Mouse (Mus musculus) T-helper 17 cell (primary cell): ENCODE measurements around the gene Krtap28-13.

Experiments
- in situ Hi-C, 2 experiments: fragments of 300-600 bp; cut with MboI, MseI; formaldehyde crosslinking; loops; 1 replicate in 1 of 2; 2 replicates in 1 of 2; pipeline ENCODE4 v1.15.1; 2025; ENCODE audit warnings: high pct_unique_total_duplicates in 2 of 2

Krtap28-13 gene

DNA sequence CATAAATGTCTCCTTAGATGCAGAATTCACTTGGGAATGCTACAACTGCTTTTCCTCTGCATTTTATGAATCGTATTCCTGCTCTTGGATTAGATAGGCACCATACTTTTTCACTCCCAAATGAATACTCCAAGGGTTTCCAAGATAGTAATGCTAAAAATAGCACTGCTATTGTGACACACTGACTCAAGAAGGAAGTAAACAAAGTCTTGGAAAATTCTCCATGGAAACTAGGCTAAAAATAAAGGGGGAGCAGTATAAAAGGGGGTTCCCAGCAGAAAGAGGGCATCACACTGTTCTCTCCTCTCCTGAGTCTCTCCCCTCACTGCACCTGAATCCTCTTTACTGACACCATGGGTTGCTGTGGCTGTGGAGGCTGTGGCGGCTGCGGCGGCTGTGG lies at the start of gene Krtap28-13:
TSS of gene Krtap28-13 (plus strand) at position 288 of the 400 bp plus-strand sequence.
- in situ Hi-C loops, result loop anchor here (5.0 to 25.0 kb wide), 3 partner anchors 117 to 652 kb away; no protein-coding TSS in a partner anchor

GRCm38 (mm10) chr1:83014477-83014876 lies 46.3 kb upstream of the Krtap28-13 start:
- in situ Hi-C loops, result no loop called here

DNA sequence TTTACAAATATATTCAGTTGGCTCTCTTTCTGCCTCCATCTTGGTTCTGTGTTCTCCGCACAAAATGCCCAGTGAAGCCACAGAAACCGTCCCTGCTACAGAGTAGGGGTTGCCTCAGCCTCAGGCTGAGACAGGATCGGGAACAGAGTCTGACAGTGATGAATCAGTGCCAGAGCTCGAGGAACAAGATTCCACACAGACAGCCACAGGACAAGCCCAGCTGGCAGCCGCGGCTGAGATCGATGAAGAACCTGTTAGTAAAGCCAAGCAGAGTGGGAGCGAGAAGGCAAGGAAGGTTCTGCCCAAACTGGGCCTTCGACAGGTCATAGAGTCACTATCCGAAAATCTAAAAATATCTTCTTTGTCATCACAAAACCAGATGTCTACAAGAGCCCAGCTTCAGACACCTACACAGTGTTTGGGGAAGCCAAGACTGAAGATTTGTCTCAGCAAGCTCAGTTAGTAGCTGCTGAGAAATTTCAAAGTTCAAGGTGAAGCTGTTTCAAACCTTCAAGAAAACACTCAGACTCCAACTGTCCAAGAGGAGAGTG lies 45.3 kb upstream of the Krtap28-13 start:
- in situ Hi-C loops, result no loop called here

- in situ Hi-C loops, result no loop called here
Observed at GRCm38 (mm10) chr1:83016556-83016955, 44.2 kb upstream of the Krtap28-13 start.

DNA sequence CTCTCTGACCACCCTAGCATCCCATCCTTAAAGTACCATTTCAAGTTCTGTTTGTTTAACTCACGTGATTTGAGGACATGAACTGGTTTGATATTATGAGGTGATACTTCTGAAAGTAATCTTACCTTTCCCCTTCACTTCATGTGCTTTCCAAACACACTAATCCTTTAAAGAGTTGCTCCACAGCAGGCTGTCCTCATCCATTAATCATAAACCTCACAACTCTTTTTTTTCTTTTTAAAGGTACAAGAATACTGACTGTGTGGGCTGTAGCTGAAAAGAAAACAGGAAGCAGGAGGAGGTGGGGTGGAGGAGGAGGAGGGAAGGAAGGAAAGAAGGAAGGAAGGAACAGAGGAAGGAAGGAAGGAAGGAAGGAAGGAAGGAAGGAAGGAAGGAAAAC lies 28.8 kb upstream of the Krtap28-13 start:
- in situ Hi-C loops, result loop anchor here in 1 of 2 experiments (10.0 kb wide), 1 partner anchor 1947 kb away; no protein-coding TSS in a partner anchor

DNA sequence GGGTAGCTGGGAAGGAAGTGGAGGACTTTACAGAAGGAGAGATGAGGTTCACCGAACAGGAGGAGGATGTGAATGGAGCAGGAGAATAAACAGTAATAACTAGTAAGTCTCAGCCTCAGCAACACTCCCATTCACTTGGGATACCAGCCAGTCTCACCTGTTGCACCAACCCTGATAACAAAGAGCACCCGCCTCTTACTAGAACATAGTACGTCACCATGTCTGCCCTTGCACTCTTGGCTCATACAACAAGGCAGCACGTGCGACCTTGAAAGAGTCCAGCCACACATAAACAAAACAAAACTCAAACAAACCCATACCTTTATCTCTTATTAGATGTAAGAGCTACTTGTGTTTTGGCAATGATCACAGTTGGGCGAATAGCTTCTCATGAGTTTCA lies 28.2 kb upstream of the Krtap28-13 start:
- in situ Hi-C loops, result loop anchor here in 1 of 2 experiments (10.0 kb wide), 1 partner anchor 1948 kb away; no protein-coding TSS in a partner anchor

GRCm38 (mm10) chr1:83034509-83034908 lies 26.2 kb upstream of the Krtap28-13 start:
- in situ Hi-C loops, result loop anchor here in 1 of 2 experiments (10.0 kb wide), 1 partner anchor 1950 kb away; no protein-coding TSS in a partner anchor

DNA sequence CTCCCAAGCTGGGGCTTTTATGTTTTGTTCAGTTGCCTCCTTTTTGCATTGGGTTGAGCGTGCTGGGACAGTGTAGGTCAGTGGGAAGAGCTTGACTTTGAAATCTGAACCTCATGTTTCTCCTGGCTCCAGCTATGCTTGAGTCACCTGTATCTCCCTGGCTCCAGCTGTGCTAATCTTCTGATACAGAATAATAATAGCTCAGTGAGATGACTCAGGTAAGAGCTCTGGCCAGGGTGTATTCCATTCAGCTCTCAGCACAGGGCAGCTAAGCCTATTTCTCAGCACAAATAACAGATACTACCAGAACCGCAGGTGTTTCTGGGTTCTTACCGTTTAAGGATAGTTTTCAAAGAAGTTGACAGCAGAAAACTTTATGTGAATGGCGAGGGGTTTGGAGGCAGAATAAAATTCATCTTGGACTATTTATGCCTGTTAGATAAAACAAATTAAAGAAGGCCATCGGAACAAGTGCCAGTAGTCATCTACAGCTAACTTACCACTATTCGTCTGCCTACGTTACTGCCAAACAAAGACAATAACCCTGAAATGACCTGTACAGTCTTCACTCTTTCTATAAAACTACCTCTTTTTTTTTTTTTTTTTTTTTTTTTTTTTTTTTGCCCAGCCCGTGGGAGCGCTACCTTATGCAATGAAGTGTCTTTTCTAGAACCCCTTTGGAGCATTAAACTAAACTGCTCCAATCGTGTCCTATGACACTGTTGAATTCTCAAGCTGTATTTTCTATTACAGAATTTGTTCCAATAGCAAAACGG lies 23.6 kb upstream of the Krtap28-13 start:
- in situ Hi-C loops, result loop anchor here in 1 of 2 experiments (10.0 kb wide), 1 partner anchor 1952 kb away; no protein-coding TSS in a partner anchor

DNA sequence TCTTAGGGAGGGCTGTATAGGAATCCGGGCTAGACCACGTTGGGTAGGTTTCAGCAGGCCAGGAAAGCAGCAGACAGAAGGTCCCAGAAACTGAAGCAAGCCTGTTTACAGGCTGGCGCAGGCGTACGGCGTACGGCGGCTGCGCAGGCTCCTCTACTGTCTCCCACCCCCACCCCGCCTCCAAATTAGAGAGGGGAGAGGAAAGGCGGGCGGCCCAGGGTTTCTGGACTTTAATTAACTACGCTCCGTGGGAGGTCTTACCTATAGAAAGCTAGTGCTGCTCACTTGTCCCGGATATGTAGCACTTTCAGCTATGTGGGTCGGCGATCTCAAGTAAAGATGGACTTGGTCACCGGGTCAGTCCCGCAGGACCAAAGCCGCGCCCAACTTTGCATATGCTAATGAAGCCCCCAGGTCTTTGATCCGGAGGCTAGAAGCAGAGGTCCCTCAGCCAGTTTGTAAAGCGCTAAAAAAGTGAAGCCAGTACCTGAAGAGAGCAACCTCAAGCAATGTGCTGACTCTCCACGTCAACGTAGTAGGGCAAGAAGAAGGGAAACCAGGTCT lies 22.5 kb upstream of the Krtap28-13 start, which contains the start of gene Slc19a3:
TSS of gene Slc19a3 (minus strand) at position 340 of the 564 bp plus-strand sequence.
- in situ Hi-C loops, result loop anchor here in 1 of 2 experiments (10.0 kb wide), 1 partner anchor 1953 kb away; no protein-coding TSS in a partner anchor

DNA sequence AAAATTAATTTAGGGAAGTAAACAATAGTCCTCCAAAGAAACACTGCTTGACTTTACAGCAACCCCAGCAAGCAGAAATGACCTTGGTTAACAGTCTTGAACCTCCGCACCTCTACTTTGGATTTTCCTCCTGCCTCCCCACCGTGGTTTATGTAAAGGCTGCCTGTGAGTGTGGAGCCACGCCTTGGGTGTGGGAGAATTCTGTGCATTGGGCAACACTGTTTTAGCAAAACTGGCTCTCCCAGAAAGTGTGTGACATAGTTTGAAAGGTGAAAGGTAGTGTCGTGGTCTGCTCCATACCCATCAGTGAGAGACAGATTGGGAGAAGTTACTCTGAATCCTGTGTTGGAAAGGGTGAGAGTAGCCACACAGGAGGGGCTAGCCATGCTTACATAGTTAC lies 21.6 kb upstream of the Krtap28-13 start:
- in situ Hi-C loops, result loop anchor here in 1 of 2 experiments (10.0 kb wide), 1 partner anchor 1954 kb away; no protein-coding TSS in a partner anchor

- in situ Hi-C loops, result no loop called here
Observed at GRCm38 (mm10) chr1:83042380-83042779, 18.4 kb upstream of the Krtap28-13 start, which contains the start of gene Krtap28-10. Gene Krtap28-10 (minus strand): TSS chr1:83042480.

GRCm38 (mm10) chr1:83044882-83045427 lies 15.8 kb upstream of the Krtap28-13 start, which contains the start of gene Gm47969:
Gene Gm47969 (plus strand): TSS chr1:83044932.
- in situ Hi-C loops, result no loop called here

GRCm38 (mm10) chr1:83058481-83058880 lies 2.2 kb upstream of the Krtap28-13 start:
- in situ Hi-C loops, result loop anchor here in 1 of 2 experiments (25.0 kb wide), 1 partner anchor 654 kb away; no protein-coding TSS in a partner anchor

- in situ Hi-C loops, result loop anchor here in 1 of 2 experiments (25.0 kb wide), 1 partner anchor 653 kb away; no protein-coding TSS in a partner anchor
Observed at GRCm38 (mm10) chr1:83059278-83059677, 1.5 kb upstream of the Krtap28-13 start, which contains the start of gene A030005K14Rik. Gene A030005K14Rik (minus strand): TSS chr1:83059378.

DNA sequence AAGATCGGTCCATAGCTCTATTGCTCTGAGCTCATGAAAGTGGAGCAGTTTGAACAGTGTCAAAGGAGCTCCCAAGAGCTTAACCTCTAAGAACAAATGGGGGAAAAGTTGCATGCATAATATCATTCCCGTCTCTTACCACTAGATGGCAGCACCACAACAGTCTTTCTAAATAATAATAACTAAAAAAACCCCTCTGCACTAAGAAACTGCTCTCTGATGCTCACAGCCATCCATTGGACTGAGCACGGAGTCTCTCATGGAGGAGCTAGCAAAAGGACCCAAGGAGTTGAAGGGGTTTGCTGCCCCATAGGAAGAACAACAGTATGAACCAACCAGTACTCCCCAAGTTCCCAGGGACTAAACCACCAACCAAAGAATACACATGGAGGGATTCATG lies 4.1 kb downstream of the Krtap28-13 start:
- in situ Hi-C loops, result loop anchor here (5.0 to 25.0 kb wide), 3 partner anchors 112 to 647 kb away; no protein-coding TSS in a partner anchor

GRCm38 (mm10) chr1:83066577-83066976 lies 5.8 kb downstream of the Krtap28-13 start:
- in situ Hi-C loops, result loop anchor here (10.0 to 25.0 kb wide), 2 partner anchors 282 to 646 kb away; no protein-coding TSS in a partner anchor

DNA sequence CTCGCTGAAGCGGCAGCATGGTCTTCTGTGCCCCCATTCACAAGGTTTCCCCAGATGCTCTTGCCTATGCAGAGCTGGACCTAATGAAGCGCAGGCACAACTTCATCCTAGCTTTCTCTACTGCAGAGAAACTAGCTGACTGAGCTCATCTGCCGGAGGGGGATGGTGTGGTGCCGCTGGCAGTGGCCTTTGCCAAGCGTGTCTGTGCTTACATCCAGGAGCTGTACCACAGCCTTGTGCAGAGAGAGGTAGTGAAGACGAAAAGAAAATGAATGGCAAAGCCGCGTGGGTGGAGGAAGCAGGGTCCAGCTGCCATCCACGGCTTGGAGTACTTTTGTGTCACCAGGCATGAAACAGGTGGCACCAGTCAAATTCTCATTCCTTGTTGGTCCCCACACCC lies 6.5 kb downstream of the Krtap28-13 start:
- in situ Hi-C loops, result loop anchor here (10.0 to 25.0 kb wide), 2 partner anchors 282 to 645 kb away; no protein-coding TSS in a partner anchor

DNA sequence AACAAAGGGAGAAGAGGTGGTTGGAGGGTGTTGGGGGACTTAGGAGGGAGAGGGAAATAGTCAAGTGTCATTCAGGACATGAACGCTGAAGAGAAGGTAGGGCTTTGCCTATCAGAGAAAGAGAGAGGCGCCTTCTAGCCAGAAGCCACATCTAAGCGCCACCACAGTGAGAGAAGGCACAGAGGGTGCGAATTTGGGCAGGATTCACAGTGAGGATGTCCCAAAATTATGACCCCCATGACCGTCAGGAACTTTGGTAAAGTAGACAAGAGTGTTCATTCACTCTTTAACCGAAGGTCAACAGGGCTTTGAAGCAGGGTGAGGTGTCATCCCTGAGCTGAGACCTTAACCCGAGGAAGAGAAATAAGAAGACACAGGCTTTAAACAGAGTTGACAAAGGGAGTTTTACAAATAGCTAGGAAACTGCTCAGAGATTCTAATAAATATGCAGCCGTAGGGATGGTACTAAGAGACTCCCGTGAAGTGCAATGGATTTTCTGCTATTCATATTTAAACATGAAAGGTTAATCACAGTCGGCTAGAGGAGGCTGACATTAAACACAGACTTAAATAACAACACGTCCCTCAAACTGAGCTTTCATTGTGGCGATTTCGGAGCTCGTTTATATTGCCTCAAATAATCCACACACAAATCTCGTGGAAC lies 14.9 kb downstream of the Krtap28-13 start:
- in situ Hi-C loops, result no loop called here

- in situ Hi-C loops, result no loop called here
Observed at GRCm38 (mm10) chr1:83076190-83076917, 15.6 kb downstream of the Krtap28-13 start.

DNA sequence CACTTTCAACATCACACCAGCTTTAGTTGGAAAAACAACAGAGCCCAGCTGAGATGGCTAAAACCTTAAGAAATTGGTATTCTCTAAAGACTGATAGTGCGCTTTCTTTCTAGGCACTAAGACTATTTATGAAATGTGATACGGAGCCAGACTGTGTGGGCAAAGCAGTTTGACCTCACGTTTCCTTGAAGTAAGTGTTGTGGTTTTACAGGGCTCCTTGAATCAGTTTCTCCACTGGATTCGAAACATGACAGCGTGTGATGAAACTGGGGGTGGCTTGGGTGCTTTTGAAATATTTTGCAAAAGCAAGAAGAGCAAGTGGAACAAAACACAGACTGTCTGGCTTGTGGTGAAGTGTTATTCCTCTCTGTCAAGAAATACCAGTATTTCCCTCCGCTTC lies 16.3 kb downstream of the Krtap28-13 start:
- in situ Hi-C loops, result no loop called here
